Mouse (Mus musculus): ENCODE measurements around the gene Prr23a2. TPM values are rescaled to one million over a fixed set of nuclear protein-coding genes. Genes with fewer than 3 reads are reported as not detected.

The Prr23a2 gene
- polyA plus RNA-seq, 1 experiment = not detected

DNA sequence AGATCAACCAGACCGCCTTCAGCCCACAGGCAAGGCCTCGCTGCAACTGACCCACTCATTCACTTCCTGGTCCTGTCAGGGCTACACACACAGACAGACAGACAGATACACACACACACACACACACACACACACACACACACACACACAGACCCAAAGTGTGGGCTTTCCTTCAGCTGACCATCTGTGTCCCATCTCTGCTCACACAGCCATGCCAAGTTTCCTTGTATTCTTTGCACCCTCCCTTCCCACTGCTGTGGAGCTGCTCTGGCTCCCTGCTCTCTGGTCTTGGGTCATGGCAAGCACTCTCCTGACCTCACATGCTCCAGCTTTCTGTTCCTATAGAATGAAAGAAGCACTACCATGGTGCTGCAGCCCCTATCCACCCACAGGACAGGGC lies 36.8 kb upstream of the Prr23a2 start:
- H3ac ChIP-seq (ENCODE audit: control insufficient read depth, insufficient read length, low read depth) = no peak overlapping the region
- H3K79me3 ChIP-seq (ENCODE audit: low read depth) = no peaks in the 10 kb centered on the region
- no peak for TF ChIP-seq CEBPB (IDR thresholded peaks at IDR 0.05; ENCODE audit: low read depth)
- no peak for TF ChIP-seq CTCF (IDR thresholded peaks at IDR 0.05; ENCODE audit: control insufficient read depth, insufficient read depth, insufficient read length)
- no peak for TF ChIP-seq MAX (IDR thresholded peaks at IDR 0.05)
- no peak for TF ChIP-seq FOSL1 (IDR thresholded peaks at IDR 0.05; ENCODE audit: insufficient read depth, low read length, poor library complexity, severe bottlenecking)
- TF ChIP-seq USF1 (IDR thresholded peaks at IDR 0.05; ENCODE audit: low read depth) = no peak
- no peaks in the 10 kb centered on the region for H3K36me3 ChIP-seq (ENCODE audit: control insufficient read depth, insufficient read depth)
- H3K4me3 ChIP-seq (ENCODE audit: insufficient read depth, poor library complexity, severe bottlenecking) = no peak overlapping the region
- no peaks in the 10 kb centered on the region for H3K79me2 ChIP-seq (ENCODE audit: control insufficient read depth, insufficient read depth)
- H3K27me3 ChIP-seq (ENCODE audit: control insufficient read depth, insufficient read depth, insufficient read length) = no peaks in the 10 kb centered on the region

DNA sequence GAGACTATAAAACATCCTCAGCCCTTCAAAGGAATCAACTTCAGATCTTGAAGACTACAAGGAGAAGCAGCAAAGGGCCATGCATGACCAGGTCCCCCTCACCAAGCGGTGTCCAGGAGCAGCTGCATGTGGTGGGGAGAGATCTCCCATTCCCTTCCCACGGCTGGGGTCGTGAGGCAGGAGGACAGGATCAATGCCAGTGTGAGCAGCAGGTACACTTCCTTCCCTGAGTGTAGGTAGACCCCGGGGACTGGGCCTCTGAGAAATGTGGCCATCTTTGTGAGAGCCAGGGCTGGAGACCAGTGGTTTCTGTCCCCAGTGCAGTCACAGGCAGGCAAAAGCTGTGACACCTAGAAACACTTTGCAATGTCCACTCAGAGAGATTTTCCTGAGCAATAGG lies 35.8 kb upstream of the Prr23a2 start:
- H3K79me2 ChIP-seq (ENCODE audit: control insufficient read depth, insufficient read depth) = no peaks in the 10 kb centered on the region
- H3K27me3 ChIP-seq (ENCODE audit: control insufficient read depth, insufficient read depth, insufficient read length) = no peaks in the 10 kb centered on the region
- H3K4me3 ChIP-seq (ENCODE audit: insufficient read depth, poor library complexity, severe bottlenecking) = no peak overlapping the region
- H3K36me3 ChIP-seq (ENCODE audit: control insufficient read depth, insufficient read depth) = no peaks in the 10 kb centered on the region
- TF ChIP-seq MYOD1 (IDR thresholded peaks at IDR 0.05; ENCODE audit: control insufficient read depth, insufficient read length, low read depth) (no peak), FOSL1 (IDR thresholded peaks at IDR 0.05; ENCODE audit: insufficient read depth, low read length, poor library complexity, severe bottlenecking) (no peak), CTCF (IDR thresholded peaks at IDR 0.05; ENCODE audit: control insufficient read depth, insufficient read depth, insufficient read length) (no peak), MAX (IDR thresholded peaks at IDR 0.05) (no peak), CEBPB (IDR thresholded peaks at IDR 0.05; ENCODE audit: low read depth) (no peak)
- H3K79me3 ChIP-seq (ENCODE audit: low read depth) = no peaks in the 10 kb centered on the region
- H3ac ChIP-seq (ENCODE audit: control insufficient read depth, insufficient read length, low read depth) = no peak overlapping the region

DNA sequence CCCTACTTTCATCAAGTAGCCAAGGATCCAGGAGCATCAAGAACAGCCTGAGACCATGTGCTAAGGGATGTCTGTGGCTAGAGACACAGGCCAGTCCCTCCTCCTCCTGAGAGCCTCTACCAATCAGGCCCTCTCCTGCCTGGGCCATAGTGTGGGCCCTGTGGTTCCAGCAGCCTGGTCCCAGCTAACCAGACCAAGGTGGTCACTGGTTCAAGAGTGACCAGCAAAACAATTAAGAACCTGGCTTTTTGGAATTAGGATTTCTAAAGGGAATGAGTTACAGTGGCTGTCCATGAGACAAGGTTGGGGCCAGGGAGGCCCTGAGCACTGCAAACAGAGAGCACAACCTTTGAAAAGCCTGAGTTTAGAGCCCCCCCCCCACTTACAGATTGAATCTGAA lies 35.2 kb upstream of the Prr23a2 start:
- TF ChIP-seq CTCF (IDR thresholded peaks at IDR 0.05; ENCODE audit: control insufficient read depth, insufficient read depth, insufficient read length) (no peak), CEBPB (IDR thresholded peaks at IDR 0.05; ENCODE audit: low read depth) (no peak)
- Histone ChIP-seq H3K36me3 (ENCODE audit: control insufficient read depth, insufficient read depth) (no peaks in the 10 kb centered on the region), H3K27me3 (ENCODE audit: control insufficient read depth, insufficient read depth, insufficient read length) (no peaks in the 10 kb centered on the region), H3K79me2 (ENCODE audit: control insufficient read depth, insufficient read depth) (no peaks in the 10 kb centered on the region), H3K79me3 (ENCODE audit: low read depth) (no peaks in the 10 kb centered on the region), H3ac (ENCODE audit: control insufficient read depth, insufficient read length, low read depth) (no peak overlapping the region), H3K4me3 (ENCODE audit: insufficient read depth, poor library complexity, severe bottlenecking) (no peak overlapping the region)

DNA sequence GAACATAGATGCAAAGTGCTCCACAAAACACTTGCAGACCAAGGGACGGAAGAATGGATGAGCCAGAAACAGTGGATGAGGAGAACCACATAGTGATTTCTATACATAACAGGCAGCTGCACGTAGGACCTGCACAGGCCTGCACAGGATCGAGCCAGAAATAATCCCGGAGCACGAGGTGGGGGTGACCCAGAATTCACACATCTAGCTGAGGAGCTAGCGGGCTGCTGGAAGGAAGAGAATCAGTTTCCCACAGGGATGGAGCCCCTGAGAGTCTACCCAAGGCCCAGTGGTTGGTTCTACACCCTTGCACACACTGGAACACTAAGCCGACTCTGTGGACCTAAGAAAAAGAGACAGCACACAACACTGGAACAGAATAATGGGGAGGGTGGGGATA lies 32.5 kb upstream of the Prr23a2 start:
- Histone ChIP-seq H3K27me3 (ENCODE audit: control insufficient read depth, insufficient read depth, insufficient read length) (no peaks in the 10 kb centered on the region), H3K79me2 (ENCODE audit: control insufficient read depth, insufficient read depth) (no peaks in the 10 kb centered on the region), H3K36me3 (ENCODE audit: control insufficient read depth, insufficient read depth) (no peaks in the 10 kb centered on the region), H3ac (ENCODE audit: control insufficient read depth, insufficient read length, low read depth) (no peak overlapping the region), H3K79me3 (ENCODE audit: low read depth) (no peaks in the 10 kb centered on the region), H3K4me3 (ENCODE audit: insufficient read depth, poor library complexity, severe bottlenecking) (no peak overlapping the region)
- TF ChIP-seq FOSL1 (IDR thresholded peaks at IDR 0.05; ENCODE audit: insufficient read depth, low read length, poor library complexity, severe bottlenecking) (no peak), CTCF (IDR thresholded peaks at IDR 0.05; ENCODE audit: control insufficient read depth, insufficient read depth, insufficient read length) (no peak), MYOG (IDR thresholded peaks at IDR 0.05; ENCODE audit: control insufficient read depth, extremely low read depth, insufficient read length) (no peak), CEBPB (IDR thresholded peaks at IDR 0.05; ENCODE audit: low read depth) (no peak), MAX (IDR thresholded peaks at IDR 0.05) (no peak), MYOD1 (IDR thresholded peaks at IDR 0.05; ENCODE audit: control insufficient read depth, insufficient read length, low read depth) (no peak), USF1 (IDR thresholded peaks at IDR 0.05; ENCODE audit: low read depth) (no peak)

DNA sequence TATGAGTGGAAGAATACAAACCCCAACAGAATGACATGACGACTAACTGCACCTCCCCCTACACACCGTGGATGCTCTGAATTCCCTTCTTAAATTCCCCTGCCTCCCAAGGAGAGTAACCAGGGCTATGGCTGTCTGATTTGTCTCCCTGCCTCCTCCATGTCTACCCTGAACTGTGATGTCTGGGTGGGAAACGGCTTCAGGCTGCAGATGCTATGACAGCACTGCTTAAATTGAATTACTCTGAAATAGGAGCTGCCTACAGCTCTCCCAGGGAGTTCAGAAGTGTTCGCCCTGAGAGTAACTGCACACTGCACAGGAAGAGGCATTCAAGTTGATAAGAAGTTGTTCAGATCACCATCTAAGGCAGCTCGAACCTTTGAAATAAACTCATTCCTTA lies 26.8 kb upstream of the Prr23a2 start:
- no peak for TF ChIP-seq CTCF (IDR thresholded peaks at IDR 0.05; ENCODE audit: control insufficient read depth, insufficient read depth, insufficient read length)
- TF ChIP-seq USF1 (IDR thresholded peaks at IDR 0.05; ENCODE audit: low read depth) = no peak
- no peak for TF ChIP-seq MYOD1 (IDR thresholded peaks at IDR 0.05; ENCODE audit: control insufficient read depth, insufficient read length, low read depth)
- TF ChIP-seq CEBPB (IDR thresholded peaks at IDR 0.05; ENCODE audit: low read depth) = no peak
- no peak for TF ChIP-seq MAX (IDR thresholded peaks at IDR 0.05)
- TF ChIP-seq FOSL1 (IDR thresholded peaks at IDR 0.05; ENCODE audit: insufficient read depth, low read length, poor library complexity, severe bottlenecking) = no peak
- TF ChIP-seq MYOG (IDR thresholded peaks at IDR 0.05; ENCODE audit: control insufficient read depth, extremely low read depth, insufficient read length) = no peak
- H3ac ChIP-seq (ENCODE audit: control insufficient read depth, insufficient read length, low read depth) = no peak overlapping the region
- no peak overlapping the region for H3K4me3 ChIP-seq (ENCODE audit: insufficient read depth, poor library complexity, severe bottlenecking)

DNA sequence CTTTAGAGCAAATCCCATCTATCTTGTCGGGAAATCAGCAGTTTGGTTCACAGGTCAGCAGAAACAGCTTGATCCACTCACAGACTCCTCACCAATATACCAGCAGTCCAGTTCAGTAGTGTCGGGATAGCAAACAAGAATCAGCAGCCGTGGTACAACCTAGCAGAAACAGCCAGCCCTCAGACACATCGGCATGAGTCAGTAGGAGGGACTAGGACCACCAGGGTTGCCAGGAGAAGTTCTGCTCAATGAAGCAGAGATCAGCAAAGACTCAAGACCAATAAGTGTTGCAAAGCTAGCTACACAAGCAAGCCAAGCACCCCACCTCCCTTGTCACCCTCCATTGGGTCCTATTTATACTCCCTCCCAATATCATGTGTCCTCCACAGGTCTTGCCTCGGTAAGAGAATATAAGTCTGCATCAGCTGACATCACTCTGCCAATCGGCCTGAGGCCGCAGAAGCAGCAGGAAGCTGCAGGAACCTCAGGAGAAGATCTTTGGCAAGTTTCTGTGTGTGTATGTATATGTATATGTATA lies 18.7 kb upstream of the Prr23a2 start:
- Histone ChIP-seq H3K79me2 (ENCODE audit: control insufficient read depth, insufficient read depth) (no peaks in the 10 kb centered on the region), H3K27me3 (ENCODE audit: control insufficient read depth, insufficient read depth, insufficient read length) (no peaks in the 10 kb centered on the region), H3K79me3 (ENCODE audit: low read depth) (no peaks in the 10 kb centered on the region), H3K4me3 (ENCODE audit: insufficient read depth, poor library complexity, severe bottlenecking) (no peak overlapping the region), H3K36me3 (ENCODE audit: control insufficient read depth, insufficient read depth) (no peaks in the 10 kb centered on the region), H3ac (ENCODE audit: control insufficient read depth, insufficient read length, low read depth) (no peak overlapping the region)
- TF ChIP-seq CTCF (IDR thresholded peaks at IDR 0.05; ENCODE audit: control insufficient read depth, insufficient read depth, insufficient read length) (no peak), MYOG (IDR thresholded peaks at IDR 0.05; ENCODE audit: control insufficient read depth, extremely low read depth, insufficient read length) (no peak), MYOD1 (IDR thresholded peaks at IDR 0.05; ENCODE audit: control insufficient read depth, insufficient read length, low read depth) (no peak), FOSL1 (IDR thresholded peaks at IDR 0.05; ENCODE audit: insufficient read depth, low read length, poor library complexity, severe bottlenecking) (no peak), USF1 (IDR thresholded peaks at IDR 0.05; ENCODE audit: low read depth) (no peak), CEBPB (IDR thresholded peaks at IDR 0.05; ENCODE audit: low read depth) (no peak), MAX (IDR thresholded peaks at IDR 0.05) (no peak)

More for the DNA sequence above, 26.8 kb upstream of the Prr23a2 start:
- H3K79me3 ChIP-seq (ENCODE audit: low read depth) = no peaks in the 10 kb centered on the region
- H3K36me3 ChIP-seq (ENCODE audit: control insufficient read depth, insufficient read depth) = no peaks in the 10 kb centered on the region
- H3K79me2 ChIP-seq (ENCODE audit: control insufficient read depth, insufficient read depth) = no peaks in the 10 kb centered on the region
- H3K27me3 ChIP-seq (ENCODE audit: control insufficient read depth, insufficient read depth, insufficient read length) = no peaks in the 10 kb centered on the region

Measured in C2C12 (cell line).